Mouse (Mus musculus): ENCODE results near the gene Pyroxd2. TPM values are rescaled to one million over a fixed set of nuclear protein-coding genes. Genes with fewer than 3 reads are reported as not detected.
"Not testable (repeated sequence)": the region's sequence is repeated elsewhere in the genome, so short reads cannot be mapped to it uniquely, and the experiment has no call there.

The Pyroxd2 gene
- total RNA-seq, 2 experiments from 2014 or later = 2.6 to 3.0 TPM

DNA sequence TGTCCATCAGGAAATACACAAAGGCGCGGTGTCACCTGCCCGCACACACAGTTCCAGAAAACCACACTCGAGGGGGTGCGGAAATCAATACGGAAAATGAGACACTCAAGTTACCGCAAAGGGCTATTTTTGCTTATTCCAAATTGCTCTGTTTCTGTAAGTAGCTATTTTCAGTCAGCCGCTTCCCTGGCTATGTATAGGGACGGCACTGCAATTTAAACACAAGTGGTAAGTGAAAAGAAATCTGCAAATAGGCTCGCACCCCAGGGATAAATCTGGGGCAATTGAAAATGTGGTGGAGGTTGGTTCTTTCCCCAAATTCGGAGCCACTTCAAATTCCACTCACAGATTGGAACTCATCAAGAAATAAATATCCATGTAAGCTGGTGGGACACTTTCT lies 63.3 kb downstream of the Pyroxd2 start:
- no peak for DNase-seq

DNA sequence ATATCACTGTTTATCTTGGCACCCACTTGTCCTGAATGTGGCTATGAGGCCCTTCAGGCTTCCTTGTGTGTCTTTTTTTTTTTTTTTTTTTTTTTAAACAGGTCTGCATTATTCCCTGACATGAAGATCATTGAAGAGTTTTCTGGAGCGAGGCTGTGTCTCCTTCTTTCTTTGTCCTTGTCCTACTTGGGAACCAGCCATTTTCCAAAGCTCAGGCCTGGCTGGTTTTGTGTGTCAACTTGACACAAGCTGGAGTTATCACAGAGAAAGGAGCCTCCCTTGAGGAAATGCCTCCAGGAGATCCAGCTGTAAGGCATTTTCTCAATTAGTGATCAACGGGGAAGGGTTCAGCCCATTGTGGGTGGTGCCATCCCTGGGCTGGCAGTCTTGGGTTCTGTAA lies 69.8 kb downstream of the Pyroxd2 start:
- DNase-seq = not testable (repeated sequence)

DNA sequence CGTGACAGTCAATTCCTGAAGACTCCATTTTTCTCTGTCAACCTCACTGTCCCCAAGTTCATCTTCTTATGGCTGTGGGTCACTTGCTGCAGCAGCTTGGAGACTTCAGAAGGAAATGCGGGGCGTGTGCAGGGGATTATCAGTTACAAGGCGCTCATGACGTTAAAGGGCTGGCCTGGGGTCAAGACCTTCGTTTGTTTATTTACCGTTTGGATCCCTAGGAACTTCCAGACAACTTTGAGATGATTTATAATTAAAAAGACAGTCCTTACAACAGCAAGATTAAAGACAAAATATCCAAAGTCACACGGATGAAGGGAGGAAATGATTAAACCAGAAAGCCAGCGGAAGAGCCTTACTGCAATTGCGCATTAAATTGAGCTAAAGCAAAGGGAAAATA lies 74.4 kb downstream of the Pyroxd2 start:
- DNase-seq = no peak

DNA sequence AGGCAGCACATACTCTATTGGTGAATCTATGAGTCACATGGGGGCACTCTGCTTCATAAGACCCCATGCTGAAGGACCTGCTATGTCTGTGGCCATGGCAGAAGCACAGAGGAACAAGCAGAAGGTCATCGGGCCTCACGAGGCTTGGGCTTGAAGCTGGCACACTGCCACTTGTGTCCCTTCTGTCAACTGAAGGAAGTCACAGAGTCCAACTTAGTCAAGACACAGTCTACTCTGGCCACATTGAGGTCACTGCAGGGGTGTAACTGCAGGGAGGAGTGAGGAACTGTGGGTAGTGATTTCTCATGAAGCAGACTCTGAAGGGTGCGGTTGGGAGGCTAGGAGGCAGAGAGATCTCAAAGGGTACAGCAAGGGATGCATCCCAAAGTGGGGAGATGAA lies 75.1 kb downstream of the Pyroxd2 start:
- DNase-seq = no peak

DNA sequence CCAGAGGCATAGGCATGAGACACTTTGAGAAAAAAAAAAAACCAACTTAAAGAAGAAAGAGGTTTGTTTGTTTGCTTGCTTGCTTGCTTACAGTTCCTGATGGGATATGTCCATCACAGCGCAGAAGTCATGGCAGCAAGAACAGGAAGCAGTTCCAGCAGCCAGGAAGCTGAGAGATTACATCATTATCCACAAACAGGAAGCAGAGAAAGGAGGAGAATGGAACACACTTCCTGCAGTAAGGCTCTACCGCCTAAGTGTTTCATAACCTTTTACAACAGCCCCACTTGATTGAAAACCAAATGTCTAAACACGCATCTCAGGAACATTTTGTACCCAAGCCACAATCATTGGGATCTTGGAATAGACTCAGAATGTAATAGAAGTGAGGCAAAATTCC lies 75.6 kb downstream of the Pyroxd2 start:
- no peak for DNase-seq

Other genes starting within 250 kb of the Pyroxd2 start
- 10 to 100 TPM; 23.8 to 24.5 TPM for gene R3hcc1l, start 234.0 kb downstream of the Pyroxd2 start, total RNA-seq (2021)
- gene Loxl4, start 140.0 kb downstream of the Pyroxd2 start, total RNA-seq (2021) = under 1 TPM; 0.15 to 0.35 TPM
- 10 to 100 TPM; 11.4 to 12.2 TPM for gene Hps1, start 27.2 kb upstream of the Pyroxd2 start, total RNA-seq (2021)

Measured in layer of hippocampus, postnatal 36 days (tissue).